Mouse (Mus musculus): ENCODE measurements around the gene Cyp2c37. TPM values are rescaled to one million over a fixed set of nuclear protein-coding genes. Genes with fewer than 3 reads are reported as not detected.

The Cyp2c37 gene
- polyA plus RNA-seq (2014; fragmentation: Illumina TruSeq; extraction: RNeasy Lipid Tissue Mini Kit (QIAGEN cat#74804)), result 0.26 TPM

DNA sequence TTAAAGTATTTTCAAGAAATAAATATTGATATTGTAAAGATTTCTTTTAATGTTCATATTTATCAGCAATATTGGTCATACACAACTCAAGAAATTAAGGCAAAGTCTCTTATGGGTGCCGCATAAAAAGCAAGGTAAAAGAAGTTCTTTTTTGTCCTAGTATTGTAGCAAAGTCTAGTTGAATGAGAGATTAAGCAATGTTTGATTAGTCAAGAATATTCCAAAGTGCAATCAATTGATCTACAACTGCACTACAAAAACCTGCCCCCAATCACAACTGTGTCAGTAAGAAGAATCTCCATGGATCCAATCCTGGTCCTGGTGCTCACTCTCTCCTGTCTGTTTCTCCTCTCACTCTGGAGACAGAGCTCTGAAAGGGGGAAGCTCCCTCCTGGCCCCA, at the start of gene Cyp2c37:
TSS of gene Cyp2c37 (plus strand) at position 285 of the 400 bp plus-strand sequence.

Other genes starting within 250 kb of the Cyp2c37 start
- not detected for gene Cyp2c40, start 179.6 kb upstream of the Cyp2c37 start, polyA plus RNA-seq (2014; fragmentation: Illumina TruSeq; extraction: RNeasy Lipid Tissue Mini Kit (QIAGEN cat#74804))
- gene Cyp2c69, start 105.6 kb upstream of the Cyp2c37 start, polyA plus RNA-seq (2014; fragmentation: Illumina TruSeq; extraction: RNeasy Lipid Tissue Mini Kit (QIAGEN cat#74804)), result not detected
- gene Cyp2c54, start 81.4 kb downstream of the Cyp2c37 start, polyA plus RNA-seq (2014; fragmentation: Illumina TruSeq; extraction: RNeasy Lipid Tissue Mini Kit (QIAGEN cat#74804)), result not detected
- gene Cyp2c50, start 97.3 kb downstream of the Cyp2c37 start, polyA plus RNA-seq (2014; fragmentation: Illumina TruSeq; extraction: RNeasy Lipid Tissue Mini Kit (QIAGEN cat#74804)), result not detected
- gene Cyp2c70, start 194.9 kb downstream of the Cyp2c37 start, polyA plus RNA-seq (2014; fragmentation: Illumina TruSeq; extraction: RNeasy Lipid Tissue Mini Kit (QIAGEN cat#74804)), result not detected